Mouse (Mus musculus) megakaryocyte, embryonic 14.5 days (primary cell): ENCODE results near the gene Nt5m. TPM values are rescaled to one million over a fixed set of nuclear protein-coding genes. Genes with fewer than 3 reads are reported as not detected.

ENCODE experiments used
- H3K27me3 ChIP-seq: replicated peaks from 2 replicates; pipeline ENCODE3; 2012; ENCODE audit warnings: inconsistent platforms
- H3K36me3 ChIP-seq: replicated peaks from 2 replicates; pipeline ENCODE3; 2012; ENCODE audit warnings: low read length, inconsistent platforms, mixed read lengths
- H3K4me1 ChIP-seq: 2 replicates; pipeline ENCODE4 v1.6.1; 2012; ENCODE audit warnings: inconsistent platforms
- H3K4me3 ChIP-seq: replicated peaks from 2 replicates; pipeline ENCODE3; 2012; ENCODE audit warnings: moderate library complexity, mild to moderate bottlenecking, inconsistent platforms
- H3K9me3 ChIP-seq: 2 replicates; pipeline ENCODE4 v1.6.1; 2012; ENCODE audit warnings: inconsistent platforms
- FLI1 ChIP-seq: IDR thresholded peaks from 2 replicates; pipeline ENCODE4 v1.6.1; 2012; ENCODE audit warnings: low read length, inconsistent platforms, mixed read lengths
- GATA1 ChIP-seq: IDR thresholded peaks from 3 replicates; pipeline ENCODE4 v1.6.1; 2012; ENCODE audit warnings: mixed read lengths, low read length, inconsistent platforms, borderline replicate concordance
- polyA plus RNA-seq: library from polyadenylated mRNA; stranded (reverse); fragments of >175 nt; gene quantifications from 2 replicates; pipeline ENCODE4 v1.2.3, GENCODE M21; 2012; ENCODE audit warnings: low replicate concordance; ENCODE audit not compliant: insufficient read depth

The Nt5m gene
- polyA plus RNA-seq, 1 experiment, result 42.2 TPM

DNA sequence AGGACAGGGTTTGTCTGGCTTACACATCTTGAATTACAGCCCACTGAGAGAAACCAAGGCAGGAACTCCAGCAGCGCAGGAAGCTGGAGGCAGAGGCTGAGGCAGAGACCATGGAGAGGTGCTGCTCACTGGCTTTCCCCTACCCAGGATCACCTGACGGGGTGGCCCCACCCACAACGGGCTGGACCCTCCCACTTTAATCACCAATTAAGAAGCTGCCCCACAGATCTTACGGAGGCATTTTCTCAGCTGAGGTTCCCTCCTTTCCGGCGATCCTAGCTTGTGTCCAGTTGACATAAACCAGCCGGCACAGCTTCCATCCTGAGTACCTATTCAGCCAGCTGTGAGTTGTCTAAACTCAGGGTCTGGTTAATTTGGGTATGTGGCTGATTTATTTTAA lies 82.0 kb downstream of the Nt5m start:
- peaks cover 2% of the 10 kb centered on the region for H3K27me3 ChIP-seq
- H3K4me1 ChIP-seq, result peaks cover 57% of the 10 kb centered on the region
- H3K4me3 ChIP-seq, result no peak overlapping the region
- H3K36me3 ChIP-seq, result no peaks in the 10 kb centered on the region
- no peaks in the 10 kb centered on the region for H3K9me3 ChIP-seq
- TF ChIP-seq FLI1, result no peak
- no peak for TF ChIP-seq GATA1

- Histone ChIP-seq H3K36me3 (no peaks in the 10 kb centered on the region), H3K9me3 (no peaks in the 10 kb centered on the region), H3K27me3 (peaks cover 33% of the 10 kb centered on the region), H3K4me1 (peaks cover 52% of the 10 kb centered on the region), H3K4me3 (no peak overlapping the region)
- TF ChIP-seq FLI1, result no peak
- TF ChIP-seq GATA1, result no peak
Observed at GRCm38 (mm10) chr11:59930031-59930430, 90.8 kb downstream of the Nt5m start.

Other genes with a start within 250 kb of the Nt5m start
- gene Olfr223, start 246.2 kb upstream of the Nt5m start, polyA plus RNA-seq, result not detected in 2 replicates
- gene Mprip, start 178.1 kb upstream of the Nt5m start, polyA plus RNA-seq, result 18.0 and 37.2 TPM in 2 replicates
- 0.43 TPM in 1 of 2 replicates, not detected in the other for gene Pld6, start 51.8 kb upstream of the Nt5m start, polyA plus RNA-seq
- 12.2 and 19.0 TPM in 2 replicates for gene Flcn, start 29.4 kb upstream of the Nt5m start, polyA plus RNA-seq
- gene Cops3, start 391 bp downstream of the Nt5m start, polyA plus RNA-seq, result 9.1 and 21.7 TPM in 2 replicates
- gene Med9, start 108.8 kb downstream of the Nt5m start, polyA plus RNA-seq, result 62.8 and 76.8 TPM in 2 replicates
- gene Rasd1, start 125.5 kb downstream of the Nt5m start, polyA plus RNA-seq, result 6.4 and 17.3 TPM in 2 replicates
- 28.0 and 36.3 TPM in 2 replicates for gene Pemt, start 207.0 kb downstream of the Nt5m start, polyA plus RNA-seq